Mouse (Mus musculus) stomach, embryonic 15.5 days (tissue): ENCODE results near the gene Bcl2a1b. TPM values are rescaled to one million over a fixed set of nuclear protein-coding genes. Genes with fewer than 3 reads are reported as not detected.

Experiments
- polyA plus RNA-seq: library from polyadenylated mRNA; unstranded; fragments of >200 nt; fragmentation: Nextera tagmentation; extraction: Ambion mirVana; gene quantifications from 2 replicates; pipeline ENCODE4 v1.2.1, GENCODE M21; 2015

The Bcl2a1b gene
- polyA plus RNA-seq, 1 experiment from 2014 or later = 4.7 TPM

Other genes starting within 250 kb of the Bcl2a1b start
- gene Bcl2a1a, start 242.3 kb upstream of the Bcl2a1b start, polyA plus RNA-seq = 0.77 and 1.1 TPM in 2 replicates
- gene Trim43b, start 106.4 kb upstream of the Bcl2a1b start, polyA plus RNA-seq = not detected in 2 replicates
- 0.73 TPM in 1 of 2 replicates, not detected in the other for gene Gm29094, start 170 bp downstream of the Bcl2a1b start, polyA plus RNA-seq
- 31.2 and 34.0 TPM in 2 replicates for gene Mthfs, start 11.5 kb downstream of the Bcl2a1b start, polyA plus RNA-seq